Mouse (Mus musculus) MEL (cell line): ENCODE results near the gene Palld. TPM values are rescaled to one million over a fixed set of nuclear protein-coding genes. Genes with fewer than 3 reads are reported as not detected.

Experiments
- DNase-seq: peaks from one replicate; pipeline ENCODE4 v3.0.0; 2011; ENCODE audit warnings: low read depth, low spot score
- H3K27ac ChIP-seq: 2 replicates; pipeline ENCODE4 v1.5.1; 2012; ENCODE audit warnings: low read depth, mild to moderate bottlenecking, control low read depth, low read length, moderate library complexity; ENCODE audit not compliant: control insufficient read depth
- H3K27me3 ChIP-seq, 2 experiments: fragments of 150-350 bp in 1 of 2; sonication (generic) in 1 of 2; 2 replicates each; pipeline ENCODE4 v1.6.1; 2012; ENCODE audit warnings: low read length in 2 of 2, mild to moderate bottlenecking in 2 of 2, improper control_type of control experiment in 1 of 2, moderate library complexity in 1 of 2; ENCODE audit not compliant: insufficient read depth in 2 of 2, control insufficient read depth in 1 of 2
- H3K36me3 ChIP-seq, 2 experiments: 2 replicates each; pipeline ENCODE4 v1.6.1; 2012 to 2014; ENCODE audit warnings: low read length in 2 of 2, improper control_type of control experiment in 1 of 2, inconsistent platforms in 1 of 2, mild to moderate bottlenecking in 1 of 2; ENCODE audit not compliant: insufficient read depth in 2 of 2, control insufficient read depth in 1 of 2
- H3K4me1 ChIP-seq, 2 experiments: fragments of 150-350 bp in 1 of 2; sonication (generic) in 1 of 2; 2 replicates each; pipeline ENCODE4 v1.6.1; 2012; ENCODE audit warnings: low read length in 2 of 2, improper control_type of control experiment in 1 of 2, mild to moderate bottlenecking in 1 of 2; ENCODE audit not compliant: insufficient read depth in 2 of 2, control insufficient read depth in 1 of 2
- H3K4me3 ChIP-seq, 2 experiments: fragments of 150-350 bp in 1 of 2; sonication (generic) in 1 of 2; 2 replicates each; pipeline ENCODE4 v1.5.1; 2012; ENCODE audit warnings: low read depth in 2 of 2, low read length in 2 of 2, mild to moderate bottlenecking in 2 of 2, moderate library complexity in 2 of 2, control low read depth in 1 of 2, improper control_type of control experiment in 1 of 2; ENCODE audit not compliant: control insufficient read depth in 1 of 2, insufficient read depth in 1 of 2
- H3K79me2 ChIP-seq: 2 replicates; pipeline ENCODE4 v1.6.1; 2012; ENCODE audit warnings: mild to moderate bottlenecking, low read length, moderate library complexity; ENCODE audit not compliant: control insufficient read depth, poor library complexity, insufficient read depth
- H3K9ac ChIP-seq: 2 replicates; pipeline ENCODE4 v1.6.1; 2012; ENCODE audit warnings: low read depth, mild to moderate bottlenecking, control low read depth, low read length, moderate library complexity; ENCODE audit not compliant: control insufficient read depth, poor library complexity, severe bottlenecking
- H3K9me3 ChIP-seq: fragments of 150-350 bp; sonication (generic); replicated peaks from 2 replicates; pipeline ENCODE4 v1.6.1; 2012; ENCODE audit warnings: mild to moderate bottlenecking, low read length, improper control_type of control experiment, moderate library complexity; ENCODE audit not compliant: insufficient read depth
- CHD1 ChIP-seq: IDR thresholded peaks from 2 replicates; pipeline ENCODE4 v1.6.1; 2012; ENCODE audit warnings: low read depth, mild to moderate bottlenecking, inconsistent platforms, low read length, improper control_type of control experiment
- CTCF ChIP-seq, 3 experiments: IDR thresholded peaks in 2 of 3; conservative IDR thresholded peaks in 1 of 3; 2 replicates each; pipeline ENCODE4 v1.5.1; 2011 to 2012; ENCODE audit warnings: low read length in 3 of 3, low read depth in 2 of 3, mild to moderate bottlenecking in 2 of 3, improper control_type of control experiment in 1 of 3, inconsistent platforms in 1 of 3, mixed read lengths in 1 of 3, moderate library complexity in 1 of 3; ENCODE audit not compliant: control insufficient read depth in 1 of 3, insufficient read depth in 1 of 3, poor library complexity in 1 of 3, severe bottlenecking in 1 of 3
- E2F4 ChIP-seq: IDR thresholded peaks from 2 replicates; pipeline ENCODE4 v1.6.1; 2011; ENCODE audit warnings: low read depth, low read length, improper control_type of control experiment, borderline replicate concordance
- ETS1 ChIP-seq: IDR thresholded peaks from 2 replicates; pipeline ENCODE4 v1.6.1; 2012; ENCODE audit warnings: low read depth, mild to moderate bottlenecking, inconsistent platforms, low read length, improper control_type of control experiment, moderate library complexity
- GABPA ChIP-seq: IDR thresholded peaks from 2 replicates; pipeline ENCODE4 v1.6.1; 2012; ENCODE audit warnings: low read depth, mild to moderate bottlenecking, inconsistent platforms, low read length, improper control_type of control experiment, moderate library complexity
- GATA1 ChIP-seq: IDR thresholded peaks from 2 replicates; pipeline ENCODE4 v1.6.1; 2011; ENCODE audit warnings: low read depth, low read length, improper control_type of control experiment
- MAFK ChIP-seq: IDR thresholded peaks from 2 replicates; pipeline ENCODE4 v1.6.1; 2011; ENCODE audit warnings: low read depth, mild to moderate bottlenecking, low read length, improper control_type of control experiment, borderline replicate concordance
- MAX ChIP-seq: IDR thresholded peaks from 2 replicates; pipeline ENCODE4 v1.6.1; 2011; ENCODE audit warnings: low read length, improper control_type of control experiment
- MEF2A ChIP-seq: IDR thresholded peaks from 2 replicates; pipeline ENCODE4 v1.6.1; 2014; ENCODE audit warnings: low read depth, mild to moderate bottlenecking, inconsistent platforms, low read length, improper control_type of control experiment; ENCODE audit not compliant: poor library complexity, insufficient replicate concordance, severe bottlenecking; ENCODE audit errors: extremely low read depth
- MXI1 ChIP-seq: IDR thresholded peaks from 2 replicates; pipeline ENCODE4 v1.6.1; 2011; ENCODE audit warnings: mild to moderate bottlenecking, low read depth, low read length, improper control_type of control experiment
- NRF1 ChIP-seq: IDR thresholded peaks from 2 replicates; pipeline ENCODE4 v1.6.1; 2014; ENCODE audit warnings: low read depth, mild to moderate bottlenecking, inconsistent platforms, low read length, improper control_type of control experiment, moderate library complexity; ENCODE audit not compliant: poor library complexity, insufficient read depth, severe bottlenecking
- POLR2A ChIP-seq, 2 experiments: IDR thresholded peaks; 2 replicates each; pipeline ENCODE4 v1.6.1; 2011 to 2012; ENCODE audit warnings: low read length in 2 of 2, mild to moderate bottlenecking in 2 of 2, control low read depth in 1 of 2, improper control_type of control experiment in 1 of 2, low read depth in 1 of 2, moderate library complexity in 1 of 2; ENCODE audit not compliant: control insufficient read depth in 1 of 2, insufficient read depth in 1 of 2, poor library complexity in 1 of 2
- POLR2AphosphoS2 ChIP-seq: IDR thresholded peaks from 2 replicates; pipeline ENCODE4 v1.6.1; 2011; ENCODE audit warnings: low read length, improper control_type of control experiment
- POLR2AphosphoS5 ChIP-seq: IDR thresholded peaks from 2 replicates; pipeline ENCODE4 v1.6.1; 2012; ENCODE audit warnings: low read depth, borderline replicate concordance, mild to moderate bottlenecking, inconsistent platforms, low read length, moderate library complexity, mixed read lengths
- RAD21 ChIP-seq: IDR thresholded peaks from 2 replicates; pipeline ENCODE4 v1.6.1; 2011; ENCODE audit warnings: mild to moderate bottlenecking, low read depth, low read length, improper control_type of control experiment
- SIN3A ChIP-seq: IDR thresholded peaks from 2 replicates; pipeline ENCODE4 v1.6.1; 2012; ENCODE audit warnings: low read length, improper control_type of control experiment, inconsistent platforms
- TBP ChIP-seq: IDR thresholded peaks from 2 replicates; pipeline ENCODE4 v1.8.0; 2011; ENCODE audit warnings: low read depth, low read length, improper control_type of control experiment
- UBTF ChIP-seq: IDR thresholded peaks from 2 replicates; pipeline ENCODE4 v1.6.1; 2012; ENCODE audit warnings: low read depth, mild to moderate bottlenecking, inconsistent platforms, low read length, improper control_type of control experiment, moderate library complexity, borderline replicate concordance; ENCODE audit not compliant: insufficient read depth
- USF2 ChIP-seq, 2 experiments: IDR thresholded peaks; 2 replicates each; pipeline ENCODE4 v1.6.1; 2011 to 2012; ENCODE audit warnings: improper control_type of control experiment in 2 of 2, low read length in 2 of 2, borderline replicate concordance in 1 of 2, inconsistent platforms in 1 of 2, low read depth in 1 of 2, mild to moderate bottlenecking in 1 of 2; ENCODE audit not compliant: insufficient read depth in 1 of 2
- ZC3H11A ChIP-seq: IDR thresholded peaks from 2 replicates; pipeline ENCODE4 v1.6.1; 2012; ENCODE audit warnings: low read depth, mild to moderate bottlenecking, inconsistent platforms, low read length, improper control_type of control experiment
- polyA plus RNA-seq, 2 experiments: library from polyadenylated mRNA; stranded (reverse) in 1 of 2; unstranded in 1 of 2; fragments of >175 nt in 1 of 2; fragments of >200 nt in 1 of 2; gene quantifications; 2 replicates each; pipeline versions ENCODE4 v1.2.1 to v1.2.4; 2012; ENCODE audit warnings: low replicate concordance in 2 of 2, low read depth in 1 of 2; ENCODE audit not compliant: insufficient read length in 2 of 2, insufficient read depth in 1 of 2, missing spikeins in 1 of 2
- total RNA-seq: library from RNA; depleted of rRNA; stranded (reverse); fragments of 300-350 nt; gene quantifications from 2 replicates; pipeline ENCODE4 v1.2.3, GENCODE M21; 2012

Gene Palld
- total and polyA plus RNA-seq, 3 experiments = 0.23 to 1.9 TPM; not detected in 1

DNA sequence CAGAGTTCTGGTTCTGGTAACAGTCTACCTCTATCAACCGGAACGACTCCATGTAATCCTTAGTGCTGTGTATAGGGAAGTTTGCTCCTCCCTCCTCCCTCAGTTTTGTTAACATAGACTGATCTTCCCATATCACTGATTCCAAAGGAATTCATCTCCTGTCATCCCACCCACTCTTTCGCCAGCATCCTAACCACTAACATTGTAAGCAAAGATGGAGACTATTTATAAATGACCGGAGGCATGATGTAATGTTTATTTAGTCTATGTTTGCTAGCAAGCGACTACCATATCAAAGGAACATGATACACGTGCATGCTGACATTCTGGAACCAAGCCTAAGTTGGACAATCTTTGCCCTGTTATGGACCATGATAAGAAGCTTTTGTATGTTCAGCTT is 250.5 kb downstream of the Palld start:
- no peaks in the 10 kb centered on the region for H3K9me3 ChIP-seq
- no peaks in the 10 kb centered on the region for H3K36me3 ChIP-seq
- no peak for TF ChIP-seq RAD21
- TF ChIP-seq, all 39 proteins: peak for 0
- Histone ChIP-seq H3K79me2 (no peaks in the 10 kb centered on the region), H3K4me3 (no peak overlapping the region), H3K27me3 (no peaks in the 10 kb centered on the region), H3K27ac (no peak overlapping the region), H3K9ac (no peak overlapping the region), H3K4me1 (no peaks in the 10 kb centered on the region)
- DNase-seq = no peak

DNA sequence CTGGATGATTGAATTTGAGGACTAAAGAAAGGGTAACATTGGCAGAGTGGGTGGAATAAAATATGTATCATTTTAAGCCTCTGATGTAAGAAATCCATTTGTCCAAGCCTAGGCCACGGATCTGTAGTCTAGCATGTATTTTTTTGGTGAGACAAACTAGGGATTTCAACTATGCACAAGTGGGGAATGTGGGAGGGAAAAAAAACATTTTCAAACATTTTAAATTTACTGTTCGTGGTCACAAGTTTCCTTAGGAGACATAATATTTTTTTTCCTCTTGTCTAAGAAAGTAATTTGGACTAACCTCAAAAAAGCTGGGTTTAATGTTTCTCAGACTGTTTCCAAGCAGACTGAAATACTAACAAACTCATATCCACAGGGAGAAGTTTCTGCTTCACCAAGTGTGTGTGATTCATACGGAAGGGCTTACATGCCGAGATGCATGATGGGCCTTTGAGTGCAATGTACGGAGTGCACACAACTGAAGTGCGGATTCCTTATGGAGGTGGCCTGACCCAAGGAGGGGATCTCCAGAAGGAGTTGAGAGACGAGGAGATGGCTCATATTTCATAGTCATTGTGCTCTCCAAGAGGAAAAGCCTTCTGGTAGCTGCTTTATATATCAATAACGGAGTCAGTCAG is 256.2 kb downstream of the Palld start:
- H3K4me3 ChIP-seq = no peak overlapping the region
- TF ChIP-seq MAX (no peak), RAD21 (no peak), ZC3H11A (no peak), CHD1 (no peak), NRF1 (no peak), USF2 (IDR thresholded peaks at IDR 0.05; ENCODE audit: borderline replicate concordance in 1 of 2, insufficient read depth in 1 of 2, low read depth in 1 of 2, low read length in 2 of 2) (no peak), POLR2A (IDR thresholded peaks at IDR 0.05; ENCODE audit: control insufficient read depth in 1 of 2, insufficient read depth in 1 of 2, low read depth in 1 of 2, low read length in 2 of 2, poor library complexity in 1 of 2) (no peak), POLR2AphosphoS5 (no peak), POLR2AphosphoS2 (no peak), E2F4 (no peak), GATA1 (no peak), CTCF (IDR thresholded peaks at IDR 0.05 in 2 of 3, conservative IDR thresholded peaks at IDR 0.05 in 1 of 3; ENCODE audit: control insufficient read depth in 1 of 3, insufficient read depth in 1 of 3, low read depth in 2 of 3, low read length in 3 of 3, poor library complexity in 1 of 3, severe bottlenecking in 1 of 3) (no peak), MEF2A (no peak), MAFK (no peak), GABPA (no peak), SIN3A (no peak), MXI1 (no peak), TBP (no peak), ETS1 (no peak), UBTF (no peak)
- H3K9ac ChIP-seq = no peak overlapping the region
- no peaks in the 10 kb centered on the region for H3K79me2 ChIP-seq
- no peak for DNase-seq
- H3K27me3 ChIP-seq = no peaks in the 10 kb centered on the region
- no peak overlapping the region for H3K27ac ChIP-seq
- no peaks in the 10 kb centered on the region for H3K9me3 ChIP-seq
- no peaks in the 10 kb centered on the region for H3K36me3 ChIP-seq
- no peaks in the 10 kb centered on the region for H3K4me1 ChIP-seq
